Mouse (Mus musculus) intestine, embryonic 14.5 days (tissue): ENCODE data around the gene Plbd1. TPM values are rescaled to one million over a fixed set of nuclear protein-coding genes. Genes with fewer than 3 reads are reported as not detected.

Source experiments
- ATAC-seq: fragments of 200-750 bp; cut with Nextera tagmentation; replicated peaks from 2 replicates; pipeline ENCODE4 v1.8.0; 2017; ENCODE audit warnings: low read depth, moderate number of reproducible peaks, moderate TSS enrichment, moderate library complexity; ENCODE audit not compliant: low FRiP score, low TSS enrichment
- DNase-seq: peaks from one replicate; pipeline ENCODE4 v3.0.0-alpha.2; 2018; ENCODE audit warnings: low spot score
- H3K27ac ChIP-seq: fragments of 300-500 bp; sonication (generic); 2 replicates; pipeline ENCODE4 v1.5.1; 2014; ENCODE audit warnings: low read depth, mild to moderate bottlenecking, control low read depth
- H3K27me3 ChIP-seq: fragments of 300-500 bp; sonication (generic); replicated peaks from 2 replicates; pipeline ENCODE4 v1.6.1; 2014; ENCODE audit warnings: low read length, control low read depth; ENCODE audit not compliant: control insufficient read depth, insufficient read depth
- H3K36me3 ChIP-seq: fragments of 300-500 bp; sonication (generic); 2 replicates; pipeline ENCODE4 v1.6.1; 2014; ENCODE audit warnings: low read length, control low read depth; ENCODE audit not compliant: control insufficient read depth, insufficient read depth
- H3K4me1 ChIP-seq: fragments of 300-500 bp; sonication (generic); replicated peaks from 2 replicates; pipeline ENCODE4 v1.6.1; 2014; ENCODE audit warnings: low read length, control low read depth, mixed read lengths; ENCODE audit not compliant: control insufficient read depth, insufficient read depth
- H3K4me2 ChIP-seq: fragments of 300-500 bp; sonication (generic); 2 replicates; pipeline ENCODE4 v1.6.1; 2014; ENCODE audit warnings: low read length
- H3K4me3 ChIP-seq: fragments of 300-500 bp; sonication (generic); 2 replicates; pipeline ENCODE4 v1.5.1; 2014; ENCODE audit warnings: low read depth, low read length, control low read depth, mixed read lengths
- H3K9ac ChIP-seq: fragments of 300-500 bp; sonication (generic); 2 replicates; pipeline ENCODE4 v1.6.1; 2014; ENCODE audit warnings: mild to moderate bottlenecking, low read length
- H3K9me3 ChIP-seq: fragments of 300-500 bp; sonication (generic); 2 replicates; pipeline ENCODE4 v1.6.1; 2016; ENCODE audit warnings: low read length, control low read depth; ENCODE audit not compliant: control insufficient read depth
- WGBS: fragments of 180-500 bp; shearing (Covaris S2); extraction: QIAGEN DNeasy Blood & Tissue Kit; methylation state at CpG from one replicate; pipeline ENCODE4 v1.1.7; 2014; 5-methylcytosine and 5-hydroxymethylcytosine counted together
- polyA plus RNA-seq: library from polyadenylated mRNA; unstranded; fragments of >200 nt; fragmentation: Nextera tagmentation; extraction: Ambion mirVana; gene quantifications from 2 replicates; pipeline ENCODE4 v1.2.1, GENCODE M21; 2014

Gene Plbd1
- polyA plus RNA-seq, 1 experiment from 2014 or later: 7.5 TPM

GRCm38 (mm10) chr6:136644171-136644570 is 17.6 kb downstream of the Plbd1 start:
- H3K9ac ChIP-seq: no peak overlapping the region
- H3K27ac ChIP-seq: no peak overlapping the region
- no peaks in the 10 kb centered on the region for H3K27me3 ChIP-seq
- H3K4me3 ChIP-seq: no peak overlapping the region
- H3K36me3 ChIP-seq: no peaks in the 10 kb centered on the region
- ATAC-seq: no peak
- no peaks in the 10 kb centered on the region for H3K4me1 ChIP-seq
- no peak for DNase-seq
- WGBS: 94% methylated on average over 2 of the region's 2 CpGs
- H3K9me3 ChIP-seq: peaks cover 6% of the 10 kb centered on the region; the same call in 1 of the 2 replicates
- no peak overlapping the region for H3K4me2 ChIP-seq

GRCm38 (mm10) chr6:136634982-136635381 is 26.7 kb downstream of the Plbd1 start:
- 65% methylated on average over 3 of the region's 3 CpGs for WGBS
- ATAC-seq (no peak), DNase-seq (no peak)
- no peaks in the 10 kb centered on the region for H3K9me3 ChIP-seq
- H3K27ac ChIP-seq: no peak overlapping the region
- H3K4me1 ChIP-seq: no peaks in the 10 kb centered on the region
- H3K36me3 ChIP-seq: no peaks in the 10 kb centered on the region
- H3K27me3 ChIP-seq: no peaks in the 10 kb centered on the region
- no peak overlapping the region for H3K4me2 ChIP-seq
- no peak overlapping the region for H3K4me3 ChIP-seq
- no peak overlapping the region for H3K9ac ChIP-seq

- H3K9me3 ChIP-seq: no peaks in the 10 kb centered on the region
- ATAC-seq: no peak
- WGBS: 54% methylated on average over 6 of the region's 6 CpGs
Observed at GRCm38 (mm10) chr6:136633719-136634118, 28.0 kb downstream of the Plbd1 start.

GRCm38 (mm10) chr6:136633154-136633553 is 28.6 kb downstream of the Plbd1 start:
- WGBS: 84% methylated on average over 3 of the region's 3 CpGs
- Histone ChIP-seq H3K27ac (no peak overlapping the region), H3K9me3 (no peaks in the 10 kb centered on the region), H3K4me1 (no peaks in the 10 kb centered on the region), H3K4me3 (no peak overlapping the region), H3K27me3 (no peaks in the 10 kb centered on the region), H3K9ac (no peak overlapping the region), H3K36me3 (no peaks in the 10 kb centered on the region), H3K4me2 (no peak overlapping the region)
- ATAC-seq (no peak), DNase-seq (no peak)

More at GRCm38 (mm10) chr6:136633719-136634118, 28.0 kb downstream of the Plbd1 start:
- no peak overlapping the region for H3K4me2 ChIP-seq
- no peaks in the 10 kb centered on the region for H3K27me3 ChIP-seq
- H3K4me1 ChIP-seq: no peaks in the 10 kb centered on the region
- H3K27ac ChIP-seq: no peak overlapping the region
- no peak overlapping the region for H3K9ac ChIP-seq
- H3K36me3 ChIP-seq: no peaks in the 10 kb centered on the region
- DNase-seq: no peak
- no peak overlapping the region for H3K4me3 ChIP-seq

- Histone ChIP-seq H3K9ac (no peak overlapping the region), H3K27me3 (no peaks in the 10 kb centered on the region), H3K27ac (no peak overlapping the region), H3K36me3 (no peaks in the 10 kb centered on the region), H3K9me3 (no peaks in the 10 kb centered on the region), H3K4me2 (no peak overlapping the region), H3K4me3 (no peak overlapping the region), H3K4me1 (no peaks in the 10 kb centered on the region)
- ATAC-seq: no peak
- no peak for DNase-seq
- 75% methylated on average over 13 of the region's 13 CpGs for WGBS
Observed at GRCm38 (mm10) chr6:136631945-136632534, 29.7 kb downstream of the Plbd1 start.

GRCm38 (mm10) chr6:136631519-136631918 is 30.2 kb downstream of the Plbd1 start:
- Histone ChIP-seq H3K36me3 (no peaks in the 10 kb centered on the region), H3K4me3 (no peak overlapping the region), H3K4me1 (no peaks in the 10 kb centered on the region), H3K27me3 (no peaks in the 10 kb centered on the region), H3K27ac (no peak overlapping the region), H3K9me3 (no peaks in the 10 kb centered on the region), H3K4me2 (no peak overlapping the region), H3K9ac (no peak overlapping the region)
- DNase-seq: no peak
- no peak for ATAC-seq
- WGBS: 75% methylated on average over 8 of the region's 8 CpGs

GRCm38 (mm10) chr6:136629639-136630038 is 32.1 kb downstream of the Plbd1 start:
- ATAC-seq: 0 out of 2 replicates have a peak, but pooled peaks have one; percentile 69
- Histone ChIP-seq H3K27ac (no peak overlapping the region), H3K36me3 (no peaks in the 10 kb centered on the region), H3K4me1 (no peaks in the 10 kb centered on the region), H3K27me3 (no peaks in the 10 kb centered on the region), H3K9ac (no peak overlapping the region), H3K9me3 (no peaks in the 10 kb centered on the region), H3K4me3 (no peak overlapping the region), H3K4me2 (no peak overlapping the region)
- DNase-seq: no peak
- WGBS: 84% methylated on average over 5 of the region's 5 CpGs

- Histone ChIP-seq H3K9me3 (0 out of 2 replicates have a peak, but pooled peaks cover 4% of the 10 kb centered on the region), H3K27me3 (no peaks in the 10 kb centered on the region), H3K4me3 (no peak overlapping the region), H3K36me3 (no peaks in the 10 kb centered on the region), H3K4me2 (no peak overlapping the region), H3K27ac (no peak overlapping the region), H3K9ac (no peak overlapping the region), H3K4me1 (no peaks in the 10 kb centered on the region)
- ATAC-seq (no peak), DNase-seq (no peak)
- WGBS: 90% methylated on average over 12 of the region's 12 CpGs
Observed at GRCm38 (mm10) chr6:136625421-136625820, 36.3 kb downstream of the Plbd1 start.
